Mouse (Mus musculus) E14TG2a.4 (cell line): ENCODE measurements at regions not wholly inside any gene's neighbourhood (a gene's known extent, or its start where the extent isn't known, plus 50 kb on each side); places are given as distances from the start of the nearest gene placed in this dataset.

ENCODE experiments used
- H3K27me3 ChIP-seq: 2 replicates; pipeline ENCODE4 v1.6.1; 2014; ENCODE audit warnings: low read length, control low read depth; ENCODE audit not compliant: insufficient read depth
- H3K36me3 ChIP-seq: 2 replicates; pipeline ENCODE4 v1.6.1; 2014; ENCODE audit warnings: low read length, control low read depth; ENCODE audit not compliant: insufficient read depth
- H3K4me1 ChIP-seq: replicated peaks from 2 replicates; pipeline ENCODE4 v1.6.1; 2014; ENCODE audit warnings: low read depth, low read length, control low read depth
- H3K4me3 ChIP-seq: replicated peaks from 2 replicates; pipeline ENCODE4 v1.5.1; 2014; ENCODE audit warnings: mild to moderate bottlenecking, low read length
- H3K9me3 ChIP-seq: 2 replicates; pipeline ENCODE4 v1.6.1; 2014; ENCODE audit warnings: low read length, control low read depth
- CTCF ChIP-seq: conservative IDR thresholded peaks from 2 replicates; pipeline ENCODE4 v1.5.1; 2014; ENCODE audit warnings: low read length
- NANOG ChIP-seq: IDR thresholded peaks from 2 replicates; pipeline ENCODE4 v1.6.1; 2014; ENCODE audit warnings: borderline replicate concordance, low read length, mixed read lengths
- POU5F1 ChIP-seq: IDR thresholded peaks from 2 replicates; pipeline ENCODE4 v1.6.1; 2014; ENCODE audit warnings: low read length, borderline replicate concordance

DNA sequence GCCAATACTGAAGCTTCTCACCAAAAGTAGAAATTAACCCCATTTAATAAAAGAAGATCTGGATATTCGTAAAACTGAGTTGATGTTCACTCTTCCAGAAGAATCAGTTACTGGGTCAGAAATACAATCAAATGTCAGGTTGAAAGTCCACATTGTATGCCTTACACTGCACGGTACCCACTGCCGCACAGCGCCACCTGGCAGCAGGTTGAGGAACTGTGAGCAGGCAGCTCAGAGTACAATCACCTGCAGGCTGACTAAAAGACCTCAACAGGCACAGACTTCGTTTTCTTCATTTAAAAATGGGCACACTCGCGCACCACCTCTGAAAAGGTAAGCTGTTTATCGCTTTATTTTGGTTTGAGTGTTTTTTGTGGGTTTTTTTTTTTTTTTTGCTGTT, 341.8 kb upstream of the Mms22l start:
- Histone ChIP-seq H3K4me1 (no peaks in the 10 kb centered on the region), H3K36me3 (no peaks in the 10 kb centered on the region), H3K9me3 (peaks cover 2% of the 10 kb centered on the region), H3K27me3 (no peaks in the 10 kb centered on the region), H3K4me3 (no peak overlapping the region)
- TF ChIP-seq CTCF (peak; percentile 99), NANOG (no peak), POU5F1 (no peak)

DNA sequence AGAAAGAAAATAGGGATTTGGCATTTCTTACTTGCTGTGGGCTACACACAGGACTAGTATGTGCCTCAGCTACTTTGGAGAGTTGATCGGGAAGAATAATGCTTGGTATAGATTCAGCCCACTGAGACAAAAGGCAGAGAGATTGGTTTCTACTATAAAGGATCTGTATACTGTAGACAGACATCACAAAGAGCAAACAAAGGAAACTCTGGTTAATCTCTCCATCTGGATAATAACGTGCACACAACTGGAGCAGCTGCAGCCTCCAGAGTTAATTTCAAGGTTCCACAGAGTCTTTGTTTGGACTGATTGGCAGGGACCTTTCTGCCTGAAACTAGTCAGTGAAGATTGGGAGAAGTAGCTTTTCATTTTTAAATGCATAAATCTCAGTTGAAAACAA, 322.5 kb upstream of the Mms22l start:
- Histone ChIP-seq H3K36me3 (no peaks in the 10 kb centered on the region), H3K4me3 (no peak overlapping the region)
- no peak for TF ChIP-seq NANOG
- TF ChIP-seq POU5F1, result no peak
- TF ChIP-seq CTCF, result no peak

GRCm38 (mm10) chr4:24213262-24214036, 282.8 kb upstream of the Mms22l start:
- Histone ChIP-seq H3K4me1 (no peaks in the 10 kb centered on the region), H3K36me3 (no peaks in the 10 kb centered on the region), H3K9me3 (peaks cover 3% of the 10 kb centered on the region; the same call in 1 of the 2 replicates), H3K4me3 (no peak overlapping the region), H3K27me3 (no peaks in the 10 kb centered on the region)
- TF ChIP-seq NANOG (no peak), POU5F1 (no peak), CTCF (no peak)

More for the DNA sequence above, 322.5 kb upstream of the Mms22l start:
- no peaks in the 10 kb centered on the region for H3K4me1 ChIP-seq
- no peaks in the 10 kb centered on the region for H3K27me3 ChIP-seq
- H3K9me3 ChIP-seq, result no peaks in the 10 kb centered on the region

GRCm38 (mm10) chr4:24214037-24214362, 282.3 kb upstream of the Mms22l start:
- no peaks in the 10 kb centered on the region for H3K36me3 ChIP-seq
- H3K4me1 ChIP-seq, result no peaks in the 10 kb centered on the region
- H3K27me3 ChIP-seq, result no peaks in the 10 kb centered on the region
- TF ChIP-seq NANOG (no peak), POU5F1 (no peak), CTCF (no peak)
- no peak overlapping the region for H3K4me3 ChIP-seq
- H3K9me3 ChIP-seq, result peaks cover 3% of the 10 kb centered on the region; the same call in 1 of the 2 replicates

GRCm38 (mm10) chr4:24218383-24218934, 277.8 kb upstream of the Mms22l start:
- Histone ChIP-seq H3K4me3 (no peak overlapping the region), H3K36me3 (no peaks in the 10 kb centered on the region), H3K9me3 (peaks cover 3% of the 10 kb centered on the region; the same call in 1 of the 2 replicates), H3K27me3 (no peaks in the 10 kb centered on the region), H3K4me1 (no peaks in the 10 kb centered on the region)
- TF ChIP-seq POU5F1, result no peak
- no peak for TF ChIP-seq NANOG
- no peak for TF ChIP-seq CTCF

DNA sequence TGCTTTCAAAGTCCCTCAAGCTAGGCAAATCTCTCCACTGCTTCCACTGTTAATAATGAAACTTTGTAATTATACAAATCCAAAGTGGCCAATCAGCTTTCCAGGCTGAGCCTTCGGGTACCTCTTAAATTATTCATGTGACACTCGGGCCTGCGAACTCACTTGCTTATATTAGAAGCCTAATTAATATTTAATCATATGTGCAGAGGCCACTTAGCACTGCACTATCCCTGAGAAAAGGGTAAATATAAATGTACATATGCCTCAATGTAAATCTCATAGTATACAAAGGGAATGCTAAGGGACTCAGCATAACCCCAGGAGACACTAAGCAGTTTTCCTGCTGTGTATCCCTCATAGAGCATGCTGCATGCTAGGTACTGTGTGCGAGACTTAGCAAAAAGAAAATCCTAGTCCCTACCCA, 277.2 kb upstream of the Mms22l start:
- no peak for TF ChIP-seq NANOG
- TF ChIP-seq POU5F1, result no peak
- TF ChIP-seq CTCF, result no peak
- no peaks in the 10 kb centered on the region for H3K27me3 ChIP-seq
- H3K36me3 ChIP-seq, result no peaks in the 10 kb centered on the region
- peaks cover 3% of the 10 kb centered on the region; the same call in 1 of the 2 replicates for H3K9me3 ChIP-seq
- H3K4me3 ChIP-seq, result no peak overlapping the region
- H3K4me1 ChIP-seq, result no peaks in the 10 kb centered on the region

DNA sequence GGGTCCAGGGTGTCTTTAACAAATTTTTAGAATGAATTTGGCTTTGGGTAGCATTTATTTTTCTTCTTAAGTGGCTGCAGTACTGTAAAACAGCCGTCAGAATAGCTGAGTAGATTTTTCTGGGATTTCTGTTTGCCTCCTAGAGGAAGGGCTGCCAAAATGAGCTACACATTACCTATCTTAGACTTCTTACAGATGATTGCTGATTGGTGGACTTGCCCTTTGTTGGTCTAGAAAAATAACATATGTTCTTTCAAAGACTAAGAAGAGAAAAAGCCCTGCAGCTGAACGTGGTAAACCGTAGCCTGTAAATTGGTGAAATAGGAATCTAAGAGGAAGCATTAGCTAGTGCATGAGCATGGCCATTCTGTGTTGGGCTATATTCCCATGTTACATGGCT, 276.7 kb upstream of the Mms22l start:
- no peaks in the 10 kb centered on the region for H3K4me1 ChIP-seq
- TF ChIP-seq POU5F1 (no peak), NANOG (no peak)
- no peaks in the 10 kb centered on the region for H3K36me3 ChIP-seq
- no peaks in the 10 kb centered on the region for H3K27me3 ChIP-seq
- H3K9me3 ChIP-seq, result peaks cover 3% of the 10 kb centered on the region; the same call in 1 of the 2 replicates
- no peak overlapping the region for H3K4me3 ChIP-seq

- TF ChIP-seq NANOG, result no peak
- no peak for TF ChIP-seq CTCF
- TF ChIP-seq POU5F1, result no peak
- H3K9me3 ChIP-seq, result no peaks in the 10 kb centered on the region
- H3K36me3 ChIP-seq, result no peaks in the 10 kb centered on the region
- H3K4me3 ChIP-seq, result no peak overlapping the region
- H3K4me1 ChIP-seq, result no peaks in the 10 kb centered on the region
- no peaks in the 10 kb centered on the region for H3K27me3 ChIP-seq
Measured at GRCm38 (mm10) chr4:24245124-24245523, 251.1 kb upstream of the Mms22l start.
